Mouse (Mus musculus) erythroblast, embryonic 14.5 days (primary cell): Measurements from ENCODE around the gene Fndc4.

ENCODE experiments used
- GATA1 ChIP-seq: IDR thresholded peaks from 2 replicates; pipeline ENCODE4 v1.6.1; 2012; ENCODE audit warnings: low read length, inconsistent platforms, mixed read lengths
- TAL1 ChIP-seq: IDR thresholded peaks from 3 replicates; pipeline ENCODE4 v1.6.1; 2012; ENCODE audit warnings: low read length, inconsistent platforms, mixed read lengths

DNA sequence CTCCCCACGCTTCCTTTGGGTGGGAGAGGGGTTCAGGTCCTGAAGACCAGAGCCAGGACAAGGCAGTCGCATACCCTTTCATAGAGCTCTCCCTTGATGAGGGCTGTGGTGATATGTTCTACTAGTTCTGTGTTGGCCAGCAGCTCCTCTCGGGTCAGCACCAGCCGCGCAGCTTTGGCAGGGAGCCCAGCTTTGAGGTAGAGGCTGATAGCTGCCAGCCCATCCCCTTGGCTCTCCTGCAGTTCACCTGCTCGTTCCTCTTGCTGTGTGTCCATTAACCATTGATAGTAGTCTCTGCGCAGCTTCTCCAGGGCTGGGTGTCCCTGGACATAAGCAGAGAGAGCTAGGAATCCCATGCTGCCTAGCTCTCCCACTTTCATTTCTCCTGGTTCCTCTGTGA, 29.8 kb downstream of the Fndc4 start:
- no peak for TF ChIP-seq GATA1
- TF ChIP-seq TAL1: no peak
